Mouse (Mus musculus) liver, postnatal 0 days (tissue): ENCODE data around the gene Fgfr1op2.

Experiments used
- CTCF ChIP-seq: sonication (generic); IDR thresholded peaks from 2 replicates; pipeline ENCODE4 v1.5.1; 2016; ENCODE audit warnings: antibody characterized with exemption, low read depth
- EP300 ChIP-seq: IDR thresholded peaks from 2 replicates; pipeline ENCODE4 v1.6.1; 2016; ENCODE audit warnings: antibody characterized with exemption, low read depth, mild to moderate bottlenecking

GRCm38 (mm10) chr6:146611385-146611784 lies 34.4 kb downstream of the Fgfr1op2 start:
- TF ChIP-seq CTCF: no peak
- TF ChIP-seq EP300: peak; percentile 89
